Mouse (Mus musculus): ENCODE results near the gene Stk32b.

DNA sequence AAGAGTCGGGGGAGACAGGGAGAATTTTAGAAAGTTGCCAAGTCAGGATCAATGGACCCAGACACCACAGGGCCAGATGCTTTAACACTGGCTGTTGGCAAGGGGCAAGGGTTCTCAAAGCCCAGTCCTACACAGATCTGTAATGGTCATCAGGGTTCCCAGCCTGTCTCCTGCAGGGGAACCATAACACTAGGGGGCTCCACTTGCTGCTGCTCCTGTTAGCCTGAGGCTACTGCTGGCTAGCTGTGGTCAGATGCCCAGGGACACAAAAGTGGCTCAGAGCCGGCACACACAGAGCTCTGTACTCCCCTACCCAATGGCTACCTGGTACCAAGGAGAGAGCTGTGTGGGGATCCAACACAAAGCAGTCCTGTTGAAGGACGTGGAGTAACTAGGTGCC lies 281.6 kb downstream of the Stk32b start:
- no peak for TF ChIP-seq E2F4 (IDR thresholded peaks at IDR 0.05; ENCODE audit: insufficient read depth)
- no peak for TF ChIP-seq POLR2A (IDR thresholded peaks at IDR 0.05; ENCODE audit: insufficient read length, low read depth)
- TF ChIP-seq MAX (IDR thresholded peaks at IDR 0.05; ENCODE audit: low read depth), result no peak
- TF ChIP-seq POLR2AphosphoS2 (IDR thresholded peaks at IDR 0.05; ENCODE audit: insufficient read length, low read depth), result no peak
- no peak for TF ChIP-seq TCF12 (IDR thresholded peaks at IDR 0.05; ENCODE audit: insufficient read depth, poor library complexity, severe bottlenecking)
- TF ChIP-seq SRF (IDR thresholded peaks at IDR 0.05; ENCODE audit: control insufficient read depth, insufficient read length, low read depth), result no peak
- TF ChIP-seq USF1 (IDR thresholded peaks at IDR 0.05; ENCODE audit: low read depth), result no peak
- TF ChIP-seq CEBPB (IDR thresholded peaks at IDR 0.05; ENCODE audit: insufficient read depth, poor library complexity, severe bottlenecking), result no peak
- TF ChIP-seq MYOG (IDR thresholded peaks at IDR 0.05; ENCODE audit: control insufficient read depth in 1 of 3, insufficient read depth in 1 of 3, insufficient read length in 2 of 3, low read depth in 2 of 3), result no peak
- no peak for TF ChIP-seq TCF3 (IDR thresholded peaks at IDR 0.05; ENCODE audit: insufficient read length, low read depth)
- no peak for TF ChIP-seq REST (IDR thresholded peaks at IDR 0.05; ENCODE audit: insufficient read depth, insufficient read length)

Data from myocyte (in vitro differentiated cells).